Mouse (Mus musculus): ENCODE results near the gene P4htm. TPM values are rescaled to one million over a fixed set of nuclear protein-coding genes. Genes with fewer than 3 reads are reported as not detected.
A peak's percentile ranks its signal among the peaks of the same experiment; 100 is the strongest.

P4htm gene
- total RNA-seq, 2 experiments from 2014 or later: 101 to 104 TPM

DNA sequence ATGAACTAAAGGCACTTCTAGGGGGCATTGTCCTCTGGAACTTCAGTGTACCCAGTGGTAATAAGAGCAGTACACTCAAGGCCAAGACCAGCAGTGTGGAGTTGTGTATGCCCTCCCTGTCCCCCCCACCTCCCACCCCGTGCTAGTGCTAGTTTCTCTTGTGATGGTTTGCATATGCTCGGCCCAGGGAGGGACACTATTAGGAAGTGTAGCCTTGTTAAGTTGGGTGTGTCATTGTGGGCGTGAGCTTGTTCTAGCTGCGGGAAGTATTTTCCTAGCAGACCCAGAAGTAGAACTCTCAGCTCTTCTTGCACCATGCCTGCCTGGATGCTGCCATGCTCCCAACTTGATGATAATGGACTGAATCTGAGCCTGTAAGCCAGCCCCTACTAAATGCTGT is 4.5 kb upstream of the P4htm start:
- TF ChIP-seq CTCF (conservative IDR thresholded peaks at IDR 0.05): no peak
- DNase-seq (ENCODE audit: low spot score in 2 of 2): no peak
- no peak overlapping the region for H3K27ac ChIP-seq
- no peak overlapping the region for H3K4me3 ChIP-seq

- Histone ChIP-seq H3K27ac (no peak overlapping the region), H3K4me3 (no peak overlapping the region)
- no peak for DNase-seq (ENCODE audit: low spot score in 2 of 2)
- TF ChIP-seq CTCF (conservative IDR thresholded peaks at IDR 0.05): no peak
Measured at GRCm38 (mm10) chr9:108600011-108600410, 2.5 kb upstream of the P4htm start.

DNA sequence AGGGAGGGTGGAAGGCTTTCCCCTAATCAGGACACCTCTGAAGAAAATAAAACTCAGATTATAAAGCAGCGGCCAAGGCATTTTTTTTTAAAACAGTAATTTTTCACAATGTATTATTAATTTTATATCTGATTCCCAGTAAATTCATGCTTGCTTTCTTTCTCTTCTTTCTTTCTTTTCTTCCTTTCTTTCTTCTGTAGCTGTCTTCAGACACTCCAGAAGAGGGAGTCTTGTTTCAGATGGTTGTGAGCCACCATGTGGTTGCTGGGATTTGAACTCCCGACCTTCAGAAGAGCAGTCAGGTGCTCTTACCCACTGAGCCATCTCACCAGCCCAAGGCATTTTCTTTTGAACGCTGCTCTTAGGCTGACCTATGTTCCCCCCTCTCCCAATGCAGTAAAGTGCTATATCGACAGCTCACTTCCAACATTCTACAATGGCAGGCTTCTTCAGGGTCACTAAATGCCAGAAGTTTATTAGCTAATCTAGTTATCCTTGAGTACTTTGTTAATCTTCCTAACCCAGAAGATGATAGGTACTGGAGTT is 1.6 kb upstream of the P4htm start:
- H3K27ac ChIP-seq: no peak overlapping the region
- no peak overlapping the region for H3K4me3 ChIP-seq
- no peak for TF ChIP-seq CTCF (conservative IDR thresholded peaks at IDR 0.05)
- no peak for DNase-seq (ENCODE audit: low spot score in 2 of 2)

DNA sequence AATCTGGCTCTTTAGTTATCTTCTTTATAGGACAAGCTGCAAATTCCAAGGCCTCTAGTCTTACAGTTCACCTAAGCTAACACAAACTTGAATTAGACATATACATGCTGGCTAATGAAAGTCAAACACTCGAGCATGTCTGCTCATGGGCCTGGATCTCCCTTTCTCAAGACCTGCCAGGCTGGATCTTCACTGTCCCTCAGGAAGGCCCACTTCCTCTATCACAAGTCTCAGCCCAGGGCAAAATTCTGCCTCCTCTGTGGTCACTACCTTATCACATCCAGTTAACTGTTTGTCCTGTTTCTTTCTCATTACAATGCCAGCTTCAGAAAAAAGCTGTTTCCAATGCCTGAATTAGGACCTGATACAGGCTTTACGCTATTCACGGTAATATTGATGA is 3.1 kb downstream of the P4htm start:
- no peak for DNase-seq (ENCODE audit: low spot score in 2 of 2)
- Histone ChIP-seq H3K27ac (no peak overlapping the region), H3K4me3 (no peak overlapping the region; the same call in 1 of the 2 replicates)
- TF ChIP-seq CTCF (conservative IDR thresholded peaks at IDR 0.05): no peak

DNA sequence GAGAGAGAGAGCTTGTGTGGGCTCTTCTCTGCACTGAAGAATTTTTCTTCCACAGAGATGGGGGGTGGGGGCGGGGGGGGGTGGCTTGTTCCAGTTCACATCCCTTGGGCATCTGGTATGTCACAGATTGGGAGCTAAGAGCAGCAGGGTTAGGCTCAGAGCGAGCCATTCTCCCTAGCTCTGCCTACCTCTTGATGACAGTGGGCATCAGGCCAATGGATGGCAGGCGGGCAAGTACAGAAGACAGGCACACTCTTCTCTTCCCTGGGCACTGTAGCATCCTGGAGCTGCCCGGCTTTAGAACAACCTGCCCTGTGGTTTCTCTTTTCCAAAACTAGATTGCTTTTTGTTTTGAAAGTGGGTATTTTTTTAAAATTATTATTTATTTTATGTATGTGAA is 6.0 kb downstream of the P4htm start:
- H3K4me3 ChIP-seq: no peak overlapping the region
- no peak for TF ChIP-seq CTCF (conservative IDR thresholded peaks at IDR 0.05)
- peak overlapping the region; percentile 70; the same call in 1 of the 2 replicates for H3K27ac ChIP-seq
- no peak for DNase-seq (ENCODE audit: low spot score in 2 of 2)

DNA sequence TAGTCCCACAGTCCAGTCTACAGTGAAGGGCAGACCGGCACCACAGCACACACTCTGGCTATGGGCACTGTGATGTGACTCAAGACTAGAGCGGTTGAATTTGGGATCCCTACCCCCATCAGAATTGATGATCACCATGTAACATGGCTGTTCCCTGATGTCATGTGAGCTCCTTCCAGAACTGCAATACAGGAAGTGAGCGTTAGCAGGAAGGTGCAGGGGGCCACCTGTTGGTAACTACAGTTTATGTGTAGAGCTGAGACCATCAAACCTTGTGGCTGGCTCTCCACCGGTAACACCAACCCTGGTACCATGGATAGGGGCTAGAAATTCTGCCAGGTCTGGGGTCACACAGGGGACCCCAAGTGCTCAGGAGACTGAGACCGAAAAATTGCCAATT is 8.2 kb downstream of the P4htm start:
- Histone ChIP-seq H3K27ac (peak overlapping the region; percentile 94), H3K4me3 (no peak overlapping the region)
- peak; percentile 38 for TF ChIP-seq CTCF (conservative IDR thresholded peaks at IDR 0.05)
- DNase-seq (ENCODE audit: low spot score in 2 of 2): no peak

GRCm38 (mm10) chr9:108587571-108588180 is 9.8 kb downstream of the P4htm start:
- TF ChIP-seq CTCF (conservative IDR thresholded peaks at IDR 0.05): no peak
- peak; percentile 82 to 93 for DNase-seq (ENCODE audit: low spot score in 2 of 2)
- peak overlapping the region; percentile 94 for H3K27ac ChIP-seq
- H3K4me3 ChIP-seq: peak overlapping the region; percentile 30; the same call in 1 of the 2 replicates

DNA sequence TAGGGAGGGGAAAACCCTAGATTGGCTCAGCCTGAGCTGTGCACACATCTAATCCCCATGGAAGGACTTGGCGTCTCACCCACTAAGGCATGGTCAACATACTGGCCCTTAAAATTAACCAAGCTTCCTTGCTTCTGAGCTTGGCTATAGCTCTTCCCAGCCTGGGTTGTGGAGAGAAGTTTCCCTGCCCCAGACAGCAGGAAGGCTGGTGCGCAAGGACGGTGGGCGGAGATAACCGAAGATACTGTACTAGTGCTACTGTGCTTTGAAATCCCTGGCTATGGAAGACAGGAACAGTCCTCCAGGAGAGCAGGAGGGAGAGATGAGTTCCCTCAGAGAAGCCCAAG is 18.1 kb downstream of the P4htm start:
- no peak for DNase-seq (ENCODE audit: low spot score in 2 of 2)
- no peak for TF ChIP-seq CTCF (conservative IDR thresholded peaks at IDR 0.05)
- Histone ChIP-seq H3K27ac (peak overlapping the region; percentile 95), H3K4me3 (peak overlapping the region; percentile 85)

GRCm38 (mm10) chr9:108578545-108579343 is 18.7 kb downstream of the P4htm start, which contains the start of gene Wdr6:
Gene Wdr6 (minus strand): TSS chr9:108578739.
- DNase-seq (ENCODE audit: low spot score in 2 of 2): peak; percentile 85 to 90
- TF ChIP-seq CTCF (conservative IDR thresholded peaks at IDR 0.05): no peak

DNA sequence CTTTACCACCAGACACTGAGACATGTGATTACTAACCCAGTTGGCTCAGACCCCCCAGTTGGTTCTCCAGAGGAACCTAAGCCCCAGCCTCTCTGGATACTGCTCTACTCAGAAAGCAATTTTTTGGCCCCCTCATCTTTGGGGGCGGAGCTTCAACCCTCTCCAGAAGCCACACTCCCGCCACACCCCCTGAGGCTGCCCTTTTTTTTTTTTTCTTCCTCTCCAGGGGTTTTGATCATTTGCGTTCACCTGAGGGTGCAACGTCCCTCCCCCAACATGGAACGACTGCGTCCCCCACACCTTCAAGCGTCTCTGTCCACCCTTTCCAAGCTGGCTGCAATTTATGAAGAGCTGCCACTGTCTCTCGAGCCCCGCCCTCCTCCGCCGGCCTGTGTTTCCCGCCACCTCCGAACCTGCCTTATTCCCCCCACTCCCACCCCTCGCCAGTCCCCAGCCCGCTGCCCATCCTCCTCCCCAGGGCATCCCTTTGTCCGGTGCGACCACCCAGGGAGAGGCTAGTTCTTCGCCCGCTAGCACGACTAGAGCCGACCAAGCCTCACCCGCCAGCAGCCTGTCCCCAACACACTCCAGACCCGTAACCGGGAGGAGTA is 19.4 kb downstream of the P4htm start:
- no peak for DNase-seq (ENCODE audit: low spot score in 2 of 2)
- Histone ChIP-seq H3K4me3 (peak overlapping the region; percentile 85), H3K27ac (peak overlapping the region; percentile 95)
- TF ChIP-seq CTCF (conservative IDR thresholded peaks at IDR 0.05): no peak

More at GRCm38 (mm10) chr9:108578545-108579343, 18.7 kb downstream of the P4htm start, which contains the start of gene Wdr6:
- Histone ChIP-seq H3K4me3 (peak within 1 kb of the TSS; percentile 85), H3K27ac (peak within 1 kb of the TSS; percentile 95)

DNA sequence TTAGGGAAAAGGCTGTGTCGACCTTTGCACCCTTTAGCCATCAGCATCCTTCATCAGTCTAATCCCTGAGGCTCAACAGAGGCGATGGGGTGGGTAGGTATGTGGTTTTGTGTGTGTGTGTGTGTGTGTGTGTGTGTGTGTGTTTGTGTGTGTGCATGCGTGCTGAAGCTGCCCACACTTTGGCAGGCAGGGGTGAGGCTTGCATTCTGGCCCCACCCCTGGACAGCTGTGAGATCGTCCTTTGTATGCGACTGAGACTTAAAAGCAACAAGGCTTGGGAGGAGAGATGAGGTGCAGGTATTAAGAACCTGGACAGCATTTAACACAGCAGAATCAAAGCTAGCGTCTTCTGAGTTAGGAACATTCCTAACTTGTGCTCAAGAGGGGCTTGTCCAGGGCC is 20.4 kb downstream of the P4htm start:
- H3K4me3 ChIP-seq: peak overlapping the region; percentile 85
- H3K27ac ChIP-seq: 0 out of 2 replicates have a peak overlapping the region, but pooled peaks have one; percentile 95
- no peak for DNase-seq (ENCODE audit: low spot score in 2 of 2)
- no peak for TF ChIP-seq CTCF (conservative IDR thresholded peaks at IDR 0.05)

- no peak for DNase-seq (ENCODE audit: low spot score in 2 of 2)
- Histone ChIP-seq H3K4me3 (no peak overlapping the region), H3K27ac (no peak overlapping the region)
- TF ChIP-seq CTCF (conservative IDR thresholded peaks at IDR 0.05): no peak
Measured at GRCm38 (mm10) chr9:108575321-108576297, 21.9 kb downstream of the P4htm start.
